Mouse (Mus musculus) limb, embryonic 14.5 days (tissue): ENCODE measurements at regions not wholly inside any gene's neighbourhood (a gene's known extent, or its start where the extent isn't known, plus 50 kb on each side); places are given as distances from the start of the nearest gene placed in this dataset.

Source experiments
- ATAC-seq: fragments of 200-750 bp; cut with Nextera tagmentation; 2 replicates; pipeline ENCODE4 v1.8.0; 2017; ENCODE audit warnings: low read depth, moderate number of reproducible peaks, moderate TSS enrichment; ENCODE audit not compliant: low FRiP score
- DNase-seq: peaks from one replicate; pipeline ENCODE4 v3.0.0-alpha.2; 2015; ENCODE audit warnings: low spot score
- H3K27ac ChIP-seq: fragments of 300-500 bp; sonication (generic); replicated peaks from 2 replicates; pipeline ENCODE4 v1.5.1; 2014; ENCODE audit warnings: low read depth, mild to moderate bottlenecking, low read length, moderate library complexity, mixed read lengths
- H3K27me3 ChIP-seq: fragments of 300-500 bp; sonication (generic); 2 replicates; pipeline ENCODE4 v1.6.1; 2014; ENCODE audit warnings: low read length, mixed read lengths; ENCODE audit not compliant: control insufficient read depth, insufficient read depth
- H3K36me3 ChIP-seq: fragments of 300-500 bp; sonication (generic); 2 replicates; pipeline ENCODE4 v1.6.1; 2014; ENCODE audit warnings: mild to moderate bottlenecking, low read length, moderate library complexity, mixed read lengths; ENCODE audit not compliant: control insufficient read depth, insufficient read depth
- H3K4me1 ChIP-seq: fragments of 300-500 bp; sonication (generic); 2 replicates; pipeline ENCODE4 v1.6.1; 2014; ENCODE audit warnings: antibody characterized with exemption, low read length, mixed read lengths; ENCODE audit not compliant: control insufficient read depth, insufficient read depth
- H3K4me2 ChIP-seq: fragments of 300-500 bp; sonication (generic); replicated peaks from 2 replicates; pipeline ENCODE4 v1.6.1; 2014; ENCODE audit warnings: low read depth, mild to moderate bottlenecking, low read length, moderate library complexity; ENCODE audit not compliant: severe bottlenecking
- H3K4me3 ChIP-seq: fragments of 300-500 bp; sonication (generic); replicated peaks from 2 replicates; pipeline ENCODE4 v1.5.1; 2014; ENCODE audit warnings: low read length
- H3K9ac ChIP-seq: fragments of 300-500 bp; sonication (generic); 2 replicates; pipeline ENCODE4 v1.6.1; 2014; ENCODE audit warnings: mild to moderate bottlenecking, low read depth, low read length, moderate library complexity; ENCODE audit not compliant: severe bottlenecking
- H3K9me3 ChIP-seq: fragments of 300-500 bp; sonication (generic); 2 replicates; pipeline ENCODE4 v1.6.1; 2016; ENCODE audit warnings: low read length; ENCODE audit not compliant: control insufficient read depth
- POLR2A ChIP-seq: fragments of 200-500 bp; IDR thresholded peaks from 2 replicates; pipeline ENCODE4 v1.8.0; 2012; ENCODE audit warnings: inconsistent platforms, mild to moderate bottlenecking, moderate library complexity, borderline replicate concordance; ENCODE audit not compliant: insufficient read depth, insufficient read length; ENCODE audit errors: extremely low read depth
- WGBS: fragments of 180-500 bp; shearing (Covaris S2); extraction: QIAGEN DNeasy Blood & Tissue Kit; methylation state at CpG from one replicate; pipeline ENCODE4 v1.1.7; 2014; 5-methylcytosine and 5-hydroxymethylcytosine counted together

- no peak for DNase-seq
These were observed 412.3 kb upstream of the Negr1 start for GRCm38 (mm10) chr3:156149322-156149721.

GRCm38 (mm10) chr3:156170076-156170475 is 391.5 kb upstream of the Negr1 start:
- Histone ChIP-seq H3K4me3 (no peak overlapping the region), H3K9me3 (no peaks in the 10 kb centered on the region), H3K4me1 (no peaks in the 10 kb centered on the region), H3K4me2 (no peak overlapping the region), H3K27ac (no peak overlapping the region), H3K27me3 (no peaks in the 10 kb centered on the region), H3K36me3 (no peaks in the 10 kb centered on the region), H3K9ac (no peak overlapping the region)
- DNase-seq (no peak), ATAC-seq (no peak)
- TF ChIP-seq POLR2A, result no peak

More at GRCm38 (mm10) chr3:156149322-156149721, 412.3 kb upstream of the Negr1 start:
- H3K27ac ChIP-seq, result no peak overlapping the region
- H3K9me3 ChIP-seq, result no peaks in the 10 kb centered on the region
- H3K4me1 ChIP-seq, result no peaks in the 10 kb centered on the region
- H3K4me2 ChIP-seq, result no peak overlapping the region
- H3K4me3 ChIP-seq, result no peak overlapping the region
- no peak overlapping the region for H3K9ac ChIP-seq
- H3K27me3 ChIP-seq, result no peaks in the 10 kb centered on the region
- ATAC-seq, result no peak
- TF ChIP-seq POLR2A, result no peak
- 87% methylated on average over 3 of the region's 3 CpGs for WGBS
- no peaks in the 10 kb centered on the region for H3K36me3 ChIP-seq

- TF ChIP-seq POLR2A, result no peak
- ATAC-seq, result no peak
- Histone ChIP-seq H3K4me3 (no peak overlapping the region), H3K4me1 (no peaks in the 10 kb centered on the region), H3K36me3 (no peaks in the 10 kb centered on the region), H3K9ac (no peak overlapping the region), H3K27me3 (no peaks in the 10 kb centered on the region), H3K4me2 (no peak overlapping the region), H3K27ac (no peak overlapping the region), H3K9me3 (no peaks in the 10 kb centered on the region)
- no peak for DNase-seq
These were observed 362.9 kb upstream of the Negr1 start for GRCm38 (mm10) chr3:156198688-156199087.

- no peaks in the 10 kb centered on the region for H3K9me3 ChIP-seq
- no peaks in the 10 kb centered on the region for H3K27me3 ChIP-seq
- DNase-seq (no peak), ATAC-seq (no peak)
- no peaks in the 10 kb centered on the region for H3K4me1 ChIP-seq
- no peak overlapping the region for H3K4me2 ChIP-seq
- H3K27ac ChIP-seq, result no peak overlapping the region
- no peaks in the 10 kb centered on the region for H3K36me3 ChIP-seq
- no peak overlapping the region for H3K4me3 ChIP-seq
- TF ChIP-seq POLR2A, result no peak
- no peak overlapping the region for H3K9ac ChIP-seq
These were observed 361.7 kb upstream of the Negr1 start for GRCm38 (mm10) chr3:156199749-156200467.

GRCm38 (mm10) chr3:156205246-156205645 is 356.3 kb upstream of the Negr1 start:
- Histone ChIP-seq H3K36me3 (no peaks in the 10 kb centered on the region), H3K4me2 (no peak overlapping the region), H3K9ac (no peak overlapping the region), H3K4me3 (no peak overlapping the region), H3K4me1 (no peaks in the 10 kb centered on the region), H3K9me3 (no peaks in the 10 kb centered on the region), H3K27ac (no peak overlapping the region), H3K27me3 (no peaks in the 10 kb centered on the region)
- WGBS, result 91% methylated on average over 3 of the region's 3 CpGs
- DNase-seq (no peak), ATAC-seq (no peak)
- TF ChIP-seq POLR2A, result no peak
